19 mouse cellular contexts compared by ENCODE assay signal in genomic region chr17:93362926-93363325, GRCm38 (mm10).
"Had no signal": no experiment of that assay in that cellular context is flagged by ENCODE, and none has a peak within 500 bp of the region (broad histone marks: within the 10 kb centered on the region; RNA-seq: fewer than 3 reads in every experiment).

No protein-coding gene starts in this region.

- H3K36me3 ChIP-seq: kidney, embryonic 15.5 days; limb, embryonic 12.5 days; liver, embryonic 13.5 days; lung, embryonic 15.5 days; midbrain, embryonic 15.5 days; neural tube, embryonic 13.5 days had no signal

- H3K27me3 ChIP-seq: kidney, embryonic 15.5 days; limb, embryonic 12.5 days; liver, embryonic 13.5 days; lung, embryonic 15.5 days; megakaryocyte, embryonic 14.5 days; midbrain, embryonic 15.5 days; neural tube, embryonic 13.5 days had no signal

- H3K4me1 ChIP-seq: kidney, embryonic 15.5 days; limb, embryonic 12.5 days; liver, embryonic 13.5 days; lung, embryonic 15.5 days; megakaryocyte, embryonic 14.5 days; midbrain, embryonic 15.5 days; neural tube, embryonic 13.5 days had no signal

- H3K4me3 ChIP-seq: kidney, embryonic 15.5 days; limb, embryonic 12.5 days; liver, embryonic 13.5 days; lung, embryonic 15.5 days; megakaryocyte, embryonic 14.5 days; midbrain, embryonic 15.5 days; neural tube, embryonic 13.5 days had no signal

- H3K4me2 ChIP-seq: kidney, embryonic 15.5 days; limb, embryonic 12.5 days; liver, embryonic 13.5 days; lung, embryonic 15.5 days; midbrain, embryonic 11.5 days; midbrain, embryonic 15.5 days; neural tube, embryonic 13.5 days had no signal

- H3K9me3 ChIP-seq: kidney, embryonic 15.5 days; limb, embryonic 12.5 days; liver, embryonic 13.5 days; lung, embryonic 15.5 days; megakaryocyte, embryonic 14.5 days; midbrain, embryonic 15.5 days; neural tube, embryonic 13.5 days had no signal

- DNase-seq: kidney, adult 2 months; kidney, postnatal 14 days; liver; liver, embryonic 13.5 days; liver, postnatal 0 days; lung, postnatal 14 days; retina, postnatal 1 day; right cerebral cortex, postnatal 4 days; spleen, adult 18-20 months; thymus, adult 2 months; thymus, postnatal 25 days had no signal

- H3K9ac ChIP-seq: kidney, embryonic 15.5 days; limb, embryonic 12.5 days; liver, embryonic 13.5 days; liver, postnatal 0 days; lung, embryonic 15.5 days; midbrain, embryonic 15.5 days; neural tube, embryonic 13.5 days had no signal

- H3K27ac ChIP-seq: kidney, embryonic 15.5 days; limb, embryonic 12.5 days; liver, embryonic 13.5 days; lung, embryonic 15.5 days; macrophage; midbrain, embryonic 15.5 days; neural tube, embryonic 13.5 days had no signal

- ATAC-seq: liver, postnatal 0 days; midbrain, embryonic 15.5 days had no signal
